Mouse (Mus musculus) thymus, adult 2 months (tissue): ENCODE results near the gene Map3k14. TPM values are rescaled to one million over a fixed set of nuclear protein-coding genes. Genes with fewer than 3 reads are reported as not detected.

Source experiments
- DNase-seq: peaks from one replicate; pipeline ENCODE4 v3.0.0; 2021
- H3K27ac ChIP-seq: fragments of 200-500 bp; 2 replicates; pipeline ENCODE4 v1.5.1; 2012; ENCODE audit warnings: low read length, control low read depth; ENCODE audit not compliant: control insufficient read depth, insufficient read depth
- H3K27me3 ChIP-seq: fragments of 200-500 bp; 2 replicates; pipeline ENCODE4 v1.6.1; 2012; ENCODE audit warnings: mild to moderate bottlenecking, low read length, moderate library complexity, mixed read lengths; ENCODE audit not compliant: control insufficient read depth, insufficient read depth
- H3K36me3 ChIP-seq: fragments of 200-500 bp; 2 replicates; pipeline ENCODE4 v1.6.1; 2012; ENCODE audit warnings: mild to moderate bottlenecking, low read length, moderate library complexity; ENCODE audit not compliant: control insufficient read depth, insufficient read depth
- H3K4me1 ChIP-seq: fragments of 200-500 bp; replicated peaks from 2 replicates; pipeline ENCODE4 v1.6.1; 2012; ENCODE audit warnings: low read length; ENCODE audit not compliant: control insufficient read depth, insufficient read depth
- H3K4me3 ChIP-seq: fragments of 200-500 bp; 2 replicates; pipeline ENCODE4 v1.5.1; 2012; ENCODE audit warnings: mild to moderate bottlenecking, low read length, control low read depth, moderate library complexity; ENCODE audit not compliant: control insufficient read depth, insufficient read depth
- CTCF ChIP-seq: fragments of 200-500 bp; IDR thresholded peaks from 2 replicates; pipeline ENCODE4 v1.5.1; 2012; ENCODE audit warnings: mild to moderate bottlenecking, control low read depth, low read length, moderate library complexity, borderline replicate concordance; ENCODE audit not compliant: control insufficient read depth, poor library complexity, insufficient read depth; ENCODE audit errors: extremely low read depth
- POLR2A ChIP-seq: fragments of 200-500 bp; IDR thresholded peaks from 2 replicates; pipeline ENCODE4 v1.6.1; 2012; ENCODE audit warnings: mild to moderate bottlenecking, low read length, control low read depth, moderate library complexity; ENCODE audit not compliant: control insufficient read depth, poor library complexity, insufficient read depth; ENCODE audit errors: extremely low read depth
- WGBS: fragments of 180-500 bp; shearing (Covaris S2); methylation state at CpG from one replicate; pipeline ENCODE4 v1.1.7; 2018; 5-methylcytosine and 5-hydroxymethylcytosine counted together
- polyA plus RNA-seq: library from polyadenylated mRNA; depleted of rRNA; stranded (reverse); fragments of >200 nt; gene quantifications from 2 replicates; pipeline ENCODE4 v1.2.3, GENCODE M21; 2012

Map3k14 gene
- polyA plus RNA-seq, 1 experiment: 40.7 TPM

- WGBS: 27% methylated on average over 16 of the region's 16 CpGs
- TF ChIP-seq CTCF (no peak), POLR2A (no peak)
- H3K27ac ChIP-seq: no peak overlapping the region
Measured at GRCm38 (mm10) chr11:103288291-103288963, 21.2 kb upstream of the Map3k14 start.

GRCm38 (mm10) chr11:103286910-103287309 lies 19.6 kb upstream of the Map3k14 start:
- Histone ChIP-seq H3K4me1 (0 out of 2 replicates have a peak, but pooled peaks cover 5% of the 10 kb centered on the region), H3K27me3 (no peaks in the 10 kb centered on the region), H3K4me3 (no peak overlapping the region), H3K27ac (no peak overlapping the region), H3K36me3 (no peaks in the 10 kb centered on the region)
- DNase-seq: no peak
- WGBS: 96% methylated on average over 5 of the region's 5 CpGs
- TF ChIP-seq CTCF: no peak
- no peak for TF ChIP-seq POLR2A

More at GRCm38 (mm10) chr11:103288291-103288963, 21.2 kb upstream of the Map3k14 start:
- no peaks in the 10 kb centered on the region for H3K27me3 ChIP-seq
- peaks cover 5% of the 10 kb centered on the region; the same call in 1 of the 2 replicates for H3K4me1 ChIP-seq
- DNase-seq: no peak
- H3K4me3 ChIP-seq: no peak overlapping the region
- no peaks in the 10 kb centered on the region for H3K36me3 ChIP-seq

GRCm38 (mm10) chr11:103285951-103286350 lies 18.7 kb upstream of the Map3k14 start:
- no peak overlapping the region for H3K4me3 ChIP-seq
- H3K36me3 ChIP-seq: no peaks in the 10 kb centered on the region
- H3K27ac ChIP-seq: no peak overlapping the region
- H3K4me1 ChIP-seq: 0 out of 2 replicates have a peak, but pooled peaks cover 5% of the 10 kb centered on the region
- no peaks in the 10 kb centered on the region for H3K27me3 ChIP-seq
- no peak for TF ChIP-seq CTCF
- 92% methylated on average over 6 of the region's 6 CpGs for WGBS
- no peak for DNase-seq

- H3K27me3 ChIP-seq: no peaks in the 10 kb centered on the region
- H3K4me3 ChIP-seq: no peak overlapping the region
- no peak for TF ChIP-seq POLR2A
- no peak for TF ChIP-seq CTCF
- WGBS: 97% methylated on average over 10 of the region's 10 CpGs
- H3K27ac ChIP-seq: no peak overlapping the region
- no peaks in the 10 kb centered on the region for H3K36me3 ChIP-seq
- DNase-seq: no peak
- 0 out of 2 replicates have a peak, but pooled peaks cover 5% of the 10 kb centered on the region for H3K4me1 ChIP-seq
Measured at GRCm38 (mm10) chr11:103285276-103285675, 18.0 kb upstream of the Map3k14 start.

- no peak for TF ChIP-seq POLR2A
- no peaks in the 10 kb centered on the region for H3K36me3 ChIP-seq
- no peaks in the 10 kb centered on the region for H3K4me1 ChIP-seq
- no peak overlapping the region for H3K4me3 ChIP-seq
- H3K27me3 ChIP-seq: no peaks in the 10 kb centered on the region
- no peak overlapping the region for H3K27ac ChIP-seq
- 16% methylated on average over 7 of the region's 7 CpGs for WGBS
- no peak for DNase-seq
Measured at GRCm38 (mm10) chr11:103281784-103282183, 14.5 kb upstream of the Map3k14 start.

- no peaks in the 10 kb centered on the region for H3K27me3 ChIP-seq
- 95% methylated on average over 8 of the region's 8 CpGs for WGBS
- no peak for DNase-seq
- H3K27ac ChIP-seq: no peak overlapping the region
- H3K36me3 ChIP-seq: no peaks in the 10 kb centered on the region
- TF ChIP-seq POLR2A (no peak), CTCF (no peak)
- no peak overlapping the region for H3K4me3 ChIP-seq
- H3K4me1 ChIP-seq: no peaks in the 10 kb centered on the region
Measured at GRCm38 (mm10) chr11:103276450-103276849, 9.2 kb upstream of the Map3k14 start.

- H3K36me3 ChIP-seq: no peaks in the 10 kb centered on the region
- TF ChIP-seq CTCF (no peak), POLR2A (no peak)
- DNase-seq: no peak
- no peak overlapping the region for H3K27ac ChIP-seq
- H3K27me3 ChIP-seq: no peaks in the 10 kb centered on the region
- WGBS: 95% methylated on average over 3 of the region's 3 CpGs
- no peak overlapping the region for H3K4me3 ChIP-seq
- peaks cover 5% of the 10 kb centered on the region for H3K4me1 ChIP-seq
Measured at GRCm38 (mm10) chr11:103272888-103273287, 5.6 kb upstream of the Map3k14 start.
